Mouse (Mus musculus): Measurements from ENCODE around the gene Kcp.

Kcp gene

DNA sequence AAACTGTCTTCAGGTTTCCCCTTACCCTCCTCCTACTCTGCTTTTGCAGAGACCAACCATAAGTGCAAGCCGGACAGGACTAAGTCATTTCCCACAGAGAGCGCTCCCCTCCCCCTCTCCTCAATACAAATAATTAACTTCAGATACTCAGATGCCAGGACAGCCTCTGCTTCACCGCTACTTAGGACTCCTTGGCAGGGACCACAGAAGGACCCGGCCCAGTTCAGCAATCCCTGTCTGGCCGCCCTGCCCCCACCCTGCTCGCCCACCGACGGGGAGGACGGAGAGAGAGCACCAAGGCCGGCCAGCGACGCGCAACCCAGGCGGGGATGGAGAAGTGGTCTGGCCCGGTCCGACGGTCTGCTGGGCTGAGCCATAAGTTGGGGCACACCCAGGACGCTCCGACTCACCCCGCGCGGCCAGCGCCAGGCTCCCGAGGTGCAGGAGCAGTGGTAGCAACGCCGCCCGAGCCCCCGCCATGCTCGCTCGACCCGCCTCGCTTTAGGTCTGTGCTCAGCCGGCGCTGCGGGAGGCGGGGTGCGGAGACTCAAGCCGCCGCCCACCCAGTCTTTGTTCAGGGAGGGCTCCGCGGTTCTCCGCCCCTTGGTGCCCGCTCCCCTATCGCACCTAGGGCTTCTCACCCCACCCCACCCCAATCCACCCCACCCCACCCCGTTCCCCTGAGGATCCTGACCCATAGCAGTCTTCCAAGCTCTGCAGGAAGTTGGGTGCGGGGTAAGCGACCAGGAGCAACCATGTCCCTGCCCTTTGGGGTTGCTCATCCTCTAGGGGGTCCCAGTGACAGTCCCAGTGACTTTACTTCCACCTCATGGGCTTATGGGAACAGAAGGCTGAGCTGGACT lies at the start of gene Kcp:
TSS of gene Kcp (minus strand) at position 506 of the 863 bp plus-strand sequence.
- DNase-seq (ENCODE audit: low read depth in 2 of 2, low spot score in 2 of 2), result no peak

GRCm38 (mm10) chr6:29557112-29557511 lies 49.4 kb upstream of the Kcp start:
- DNase-seq (ENCODE audit: low read depth in 2 of 2, low spot score in 2 of 2), result no peak

- no peak for DNase-seq (ENCODE audit: low read depth in 2 of 2, low spot score in 2 of 2)
Observed at GRCm38 (mm10) chr6:29552526-29552925, 44.8 kb upstream of the Kcp start.

DNA sequence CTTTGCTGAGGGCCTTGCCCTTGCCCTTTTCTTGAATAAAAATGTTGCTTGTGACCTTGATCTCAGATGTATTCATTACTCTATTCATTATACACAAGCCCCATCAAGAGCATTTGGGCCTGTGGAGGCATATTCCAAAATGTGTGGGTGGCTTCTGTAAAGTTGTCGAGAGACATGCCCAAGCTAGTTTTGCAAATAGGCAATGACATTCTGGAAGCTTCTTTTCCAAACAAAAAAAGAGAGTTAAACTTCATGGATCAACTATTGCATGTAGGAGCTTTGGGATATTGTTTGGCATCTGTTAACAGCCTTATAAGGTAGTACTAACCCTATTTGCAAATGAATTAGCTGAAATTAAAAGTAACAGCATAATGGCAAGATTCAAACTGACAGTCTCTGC lies 40.3 kb upstream of the Kcp start:
- DNase-seq (ENCODE audit: low read depth in 2 of 2, low spot score in 2 of 2), result no peak

- no peak for DNase-seq (ENCODE audit: low read depth in 2 of 2, low spot score in 2 of 2)
Observed at GRCm38 (mm10) chr6:29547582-29547981, 39.8 kb upstream of the Kcp start.

DNA sequence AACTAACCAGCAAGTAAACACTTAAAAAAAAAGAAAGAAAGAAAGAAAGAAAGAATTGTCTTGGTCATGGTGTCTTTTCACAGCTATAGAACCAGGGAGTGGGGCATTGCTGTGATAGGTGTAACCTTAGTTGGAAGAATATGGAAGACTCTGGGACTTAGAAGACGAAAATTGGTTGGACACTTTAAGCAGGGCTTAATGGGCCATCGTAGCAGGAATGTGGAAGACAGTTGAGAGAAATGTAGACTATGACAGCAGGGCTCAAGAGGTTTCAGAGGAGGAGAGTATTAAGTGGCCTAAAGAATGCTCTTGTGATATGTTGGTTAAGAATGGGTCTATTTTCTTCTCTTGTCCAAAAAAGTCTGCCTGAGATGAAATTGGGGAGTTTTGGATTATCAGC lies 37.9 kb upstream of the Kcp start:
- no peak for DNase-seq (ENCODE audit: low read depth in 2 of 2, low spot score in 2 of 2)

DNA sequence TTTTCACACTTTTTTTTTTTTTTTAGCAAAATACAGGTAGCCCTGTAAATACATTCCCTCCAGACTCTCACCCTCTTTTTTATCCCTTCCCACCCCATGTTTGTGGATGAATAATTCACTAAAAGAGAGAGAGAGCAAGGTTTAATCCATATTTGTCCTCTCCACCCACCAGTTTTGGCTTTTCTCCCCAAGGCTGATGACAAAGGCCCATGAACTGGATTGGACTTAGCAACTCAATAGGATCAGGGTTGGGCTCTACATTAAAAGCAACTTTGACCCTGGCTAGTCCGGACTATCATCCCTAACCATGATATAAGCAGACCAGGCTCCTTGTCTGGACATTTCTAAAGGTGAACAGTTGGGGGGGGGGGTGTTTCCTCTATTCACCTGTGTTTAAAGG lies 33.2 kb upstream of the Kcp start:
- no peak for DNase-seq (ENCODE audit: low read depth in 2 of 2, low spot score in 2 of 2)

DNA sequence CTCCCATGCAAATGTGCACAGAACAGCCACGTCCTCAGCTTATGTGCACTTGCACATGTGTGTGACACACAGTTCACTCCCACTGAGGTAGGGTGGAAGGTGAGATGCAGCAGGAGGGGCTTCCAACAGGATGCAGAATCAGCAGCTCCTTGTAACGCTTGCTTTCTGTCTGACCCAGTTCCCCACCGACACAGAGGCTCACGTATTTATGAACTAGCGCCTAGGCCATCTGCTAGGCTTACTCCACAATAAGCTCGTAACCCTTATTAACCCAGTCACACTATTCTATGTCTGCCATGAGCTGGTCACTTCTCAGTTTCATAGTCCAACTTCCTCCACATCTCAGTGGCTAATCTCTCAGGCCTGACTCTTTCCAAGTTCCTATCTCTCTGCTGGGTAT lies 32.5 kb upstream of the Kcp start:
- DNase-seq (ENCODE audit: low read depth in 2 of 2, low spot score in 2 of 2), result no peak

GRCm38 (mm10) chr6:29539502-29539901 lies 31.8 kb upstream of the Kcp start:
- no peak for DNase-seq (ENCODE audit: low read depth in 2 of 2, low spot score in 2 of 2)

DNA sequence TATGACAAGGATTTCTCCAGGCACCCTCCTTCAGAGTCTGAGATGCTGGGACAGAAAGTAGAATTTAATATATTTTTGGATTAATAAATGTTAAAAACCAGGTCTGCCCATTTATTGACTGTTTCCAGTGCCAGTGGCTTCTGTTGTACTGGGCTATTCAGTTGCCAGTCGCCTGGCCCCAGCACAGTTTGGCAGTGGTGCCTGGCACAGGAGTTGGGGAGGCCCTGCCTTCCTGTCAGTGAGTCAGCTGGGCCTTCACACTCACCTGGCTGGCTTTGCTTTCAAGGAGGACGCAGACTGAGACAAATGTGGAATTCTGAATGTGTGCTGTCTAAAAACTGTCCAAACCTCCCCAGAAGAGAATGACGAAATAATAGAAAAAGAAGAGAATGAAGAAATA lies 29.5 kb upstream of the Kcp start:
- no peak for DNase-seq (ENCODE audit: low read depth in 2 of 2, low spot score in 2 of 2)

DNA sequence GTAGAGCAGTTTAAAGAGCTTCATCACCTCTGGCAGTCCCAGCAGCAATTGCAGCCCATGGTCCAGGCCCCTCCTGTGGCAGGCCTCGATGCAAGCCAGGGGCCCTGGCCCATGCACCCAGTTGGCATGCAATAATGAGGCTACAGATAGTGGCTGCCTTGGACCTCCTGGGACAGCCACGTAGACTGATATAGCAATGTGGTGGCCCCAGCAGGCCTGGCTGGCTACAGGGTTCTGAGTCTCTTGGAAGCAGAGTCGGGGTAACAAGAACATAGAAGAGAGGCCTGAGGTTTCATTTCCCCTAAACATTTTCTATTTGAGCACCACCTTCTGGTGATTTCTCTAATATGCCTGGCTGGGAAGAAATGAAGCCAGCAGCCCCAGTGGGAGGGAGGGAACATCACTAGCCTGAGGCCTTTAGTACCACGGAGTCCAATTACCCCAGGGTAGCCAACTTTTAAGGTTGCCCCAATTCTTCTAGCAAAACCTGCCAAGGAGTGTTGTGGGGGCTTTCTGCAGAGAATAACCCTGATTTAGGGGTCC lies 29.0 kb upstream of the Kcp start:
- no peak for DNase-seq (ENCODE audit: low read depth in 2 of 2, low spot score in 2 of 2)

GRCm38 (mm10) chr6:29535316-29535715 lies 27.6 kb upstream of the Kcp start:
- no peak for DNase-seq (ENCODE audit: low read depth in 2 of 2, low spot score in 2 of 2)

- DNase-seq (ENCODE audit: low read depth in 2 of 2, low spot score in 2 of 2), result no peak
Observed at GRCm38 (mm10) chr6:29530050-29530449, 22.3 kb upstream of the Kcp start.

DNA sequence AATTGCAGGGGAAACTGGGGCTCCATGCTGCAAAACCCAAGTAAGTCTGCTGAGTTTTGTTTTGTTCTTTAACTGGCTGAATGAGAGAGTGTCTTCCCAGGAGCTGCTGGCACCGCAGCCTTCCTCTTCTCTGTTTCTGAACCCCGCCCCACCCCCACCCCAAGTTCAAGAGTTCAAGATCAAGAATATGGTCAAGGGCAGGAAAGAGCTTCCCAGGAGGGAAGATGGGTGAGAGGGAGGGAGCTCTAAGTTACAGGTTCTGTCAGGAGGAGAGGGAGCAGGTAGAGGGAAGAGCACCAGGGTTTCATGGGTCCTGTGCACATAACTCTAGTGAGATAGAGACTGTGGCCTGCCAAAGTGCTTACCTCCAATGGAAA lies 21.7 kb upstream of the Kcp start:
- DNase-seq (ENCODE audit: low read depth in 2 of 2, low spot score in 2 of 2), result no peak

DNA sequence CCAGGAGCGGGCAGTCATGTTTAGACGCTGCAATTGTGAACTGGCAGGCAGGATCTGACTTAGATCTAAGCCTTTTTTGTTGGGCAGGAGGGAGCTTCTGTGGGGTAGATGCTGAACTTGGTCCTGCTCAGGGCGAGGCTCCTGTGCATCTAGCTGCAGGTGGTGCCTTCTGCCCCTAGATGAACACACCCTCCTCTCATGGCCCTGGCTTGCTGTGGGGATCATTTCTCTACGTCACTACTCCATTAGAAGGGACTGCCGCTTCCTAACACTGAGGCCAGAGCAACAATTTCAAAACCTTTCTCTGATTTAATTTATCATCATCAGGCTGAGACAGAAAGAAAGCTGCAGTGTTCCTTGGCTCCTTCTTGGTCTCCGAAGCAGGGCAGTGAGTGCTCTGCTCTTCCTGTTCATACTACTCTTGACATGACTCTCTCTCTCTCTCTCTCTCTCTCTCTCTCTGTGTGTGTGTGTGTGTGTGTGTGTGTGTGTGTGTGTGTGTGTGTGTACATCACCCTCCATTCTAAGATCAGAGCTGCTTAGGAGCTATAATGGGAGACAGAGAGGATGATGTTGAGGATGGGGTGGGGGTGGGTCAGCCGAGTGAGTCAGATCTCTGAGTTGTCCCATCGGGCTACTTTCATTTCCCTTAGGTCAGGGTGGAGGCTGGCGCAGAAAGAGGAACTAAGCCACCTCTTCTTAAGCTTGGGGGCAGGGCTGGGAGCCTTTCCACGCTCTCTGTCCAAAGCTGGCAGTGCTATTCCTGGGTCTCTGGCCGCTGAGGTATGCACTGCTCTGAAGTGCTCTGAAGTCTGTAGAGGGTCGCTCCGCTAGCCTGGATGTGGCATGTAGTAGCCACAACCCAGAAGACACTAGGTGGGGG lies 21.1 kb upstream of the Kcp start:
- DNase-seq (ENCODE audit: low read depth in 2 of 2, low spot score in 2 of 2), result no peak

DNA sequence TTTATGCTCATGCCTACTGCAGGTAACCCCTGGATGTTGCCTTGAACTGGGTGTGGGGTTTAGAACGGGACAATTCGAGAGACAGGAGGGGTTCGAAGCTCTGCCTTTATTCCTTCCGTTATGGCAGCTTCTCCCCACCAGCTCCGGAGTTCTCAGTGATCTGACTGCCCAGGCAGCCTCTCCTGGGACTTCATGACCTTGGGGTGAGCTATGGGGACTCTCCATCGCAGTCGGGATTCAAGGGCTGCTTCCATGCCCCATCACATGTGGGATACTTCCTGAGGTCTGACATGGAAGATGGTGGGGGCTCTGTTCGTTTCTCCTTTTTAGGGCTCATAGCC lies 20.4 kb upstream of the Kcp start:
- DNase-seq (ENCODE audit: low read depth in 2 of 2, low spot score in 2 of 2), result no peak

- DNase-seq (ENCODE audit: low read depth in 2 of 2, low spot score in 2 of 2), result no peak
Observed at GRCm38 (mm10) chr6:29527361-29528164, 19.8 kb upstream of the Kcp start.

DNA sequence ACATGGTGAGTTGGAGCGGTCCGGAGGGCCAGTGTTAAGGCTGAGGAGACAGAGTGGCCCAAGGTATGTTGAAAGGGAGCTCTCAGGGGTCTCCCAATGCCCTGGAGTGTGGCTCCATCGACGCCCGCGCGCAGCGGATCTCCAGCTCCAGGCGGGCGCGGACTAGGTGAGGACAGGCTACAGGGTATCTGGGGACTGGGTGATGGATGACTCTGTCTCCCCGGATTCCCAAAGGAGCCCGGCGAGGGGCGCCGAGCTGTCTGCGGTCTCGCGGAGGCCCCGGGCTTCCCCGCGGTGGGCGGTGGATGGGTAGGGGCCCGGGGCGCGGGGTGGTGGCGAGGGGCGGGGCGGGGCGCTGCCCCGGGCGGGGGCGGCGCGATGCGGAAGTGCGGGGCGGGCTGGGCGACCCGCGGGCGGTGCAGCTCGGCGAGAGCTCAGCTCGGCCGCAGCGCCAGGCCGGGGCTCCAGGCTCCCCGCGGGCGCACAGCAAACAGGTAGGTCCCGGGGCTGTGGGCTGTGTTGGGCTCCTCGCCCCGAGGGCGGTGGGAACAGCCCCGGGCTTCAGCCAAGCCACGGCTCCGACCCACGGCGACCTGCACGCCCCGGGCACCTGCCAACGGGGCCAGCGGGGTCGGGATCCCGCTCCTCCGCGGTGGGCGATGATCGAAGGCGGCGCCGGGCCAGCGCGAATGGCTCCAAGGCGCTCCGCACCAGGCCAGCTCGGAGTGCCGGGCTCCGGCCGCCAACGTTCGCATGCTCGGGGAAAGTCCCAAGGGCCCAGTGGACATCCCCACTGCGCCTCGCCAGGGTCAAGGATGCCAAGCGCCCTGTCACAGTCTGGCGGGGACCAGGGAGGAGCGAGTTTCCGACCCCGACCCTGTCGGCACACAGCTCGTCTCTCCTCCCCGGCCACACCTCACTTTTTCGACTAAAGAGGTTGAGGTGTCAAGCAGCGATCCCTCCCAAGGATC lies 18.8 kb upstream of the Kcp start, which contains the start of gene Irf5:
TSS of gene Irf5 (plus strand) at position 345 of the 971 bp plus-strand sequence.
- no peak for DNase-seq (ENCODE audit: low read depth in 2 of 2, low spot score in 2 of 2)

- DNase-seq (ENCODE audit: low read depth in 2 of 2, low spot score in 2 of 2), result peak in 1 of 2 experiments; percentile 37
Observed at GRCm38 (mm10) chr6:29525256-29525655, 17.5 kb upstream of the Kcp start.

DNA sequence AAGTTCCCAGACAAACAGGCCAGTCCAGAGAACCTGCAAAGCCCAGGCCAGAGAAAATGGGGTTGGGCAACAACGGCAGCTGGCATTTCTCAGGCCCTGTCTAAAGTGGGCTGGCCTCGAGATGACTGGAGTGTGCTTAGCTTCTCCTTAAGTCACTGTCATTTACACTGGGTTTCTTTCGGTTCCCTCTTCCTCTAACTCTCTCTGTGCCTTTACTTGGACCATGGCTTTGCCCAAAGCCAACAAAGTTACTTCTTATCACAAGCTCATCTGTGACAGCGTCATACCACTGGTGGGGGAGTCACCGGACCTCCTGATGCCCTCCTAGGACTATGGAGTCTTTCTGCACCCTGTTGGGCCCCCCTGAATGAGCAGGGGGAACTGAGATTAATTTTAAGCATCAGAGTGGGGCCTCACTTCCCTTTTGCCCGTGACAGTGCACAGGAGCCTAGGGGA lies 16.3 kb upstream of the Kcp start:
- DNase-seq (ENCODE audit: low read depth in 2 of 2, low spot score in 2 of 2), result no peak

All from CD8-positive naive resting alpha-beta T cell, adult 2 months (primary cell).